Mouse (Mus musculus): ENCODE measurements around the gene Fubp1. TPM values are rescaled to one million over a fixed set of nuclear protein-coding genes. Genes with fewer than 3 reads are reported as not detected.
"Not testable (repeated sequence)": the region's sequence is repeated elsewhere in the genome, so short reads cannot be mapped to it uniquely, and the experiment has no call there.

Gene Fubp1
- total RNA-seq, 1 experiment, result 244 TPM

- no peak for DNase-seq (ENCODE audit: low read depth, low spot score)
- Histone ChIP-seq H3K36me3 (ENCODE audit: control insufficient read depth, insufficient read depth, low read length, poor library complexity, severe bottlenecking) (no peaks in the 10 kb centered on the region), H3K9me3 (ENCODE audit: control insufficient read depth, insufficient read depth, low read depth, low read length) (no peaks in the 10 kb centered on the region), H3K4me3 (ENCODE audit: insufficient read depth in 1 of 2, low read depth in 1 of 2, low read length in 2 of 2, poor library complexity in 1 of 2, severe bottlenecking in 1 of 2) (no peak overlapping the region), H3K27ac (ENCODE audit: insufficient read depth, low read depth, low read length, poor library complexity, severe bottlenecking) (no peak overlapping the region), H3K9ac (ENCODE audit: insufficient read depth, low read depth, low read length, poor library complexity, severe bottlenecking) (no peak overlapping the region), H3K4me1 (ENCODE audit: control insufficient read depth in 2 of 2, insufficient read depth in 2 of 2, low read length in 2 of 2, poor library complexity in 1 of 2) (no peaks in the 10 kb centered on the region)
- in situ Hi-C loops (cut with MboI; ENCODE audit: low sequenced_read_pairs in 2 of 2, unreplicated experiment in 2 of 2), result no loop called here
- no peak for TF ChIP-seq MAFK (IDR thresholded peaks at IDR 0.05; ENCODE audit: insufficient read depth, low read depth, low read length)
- TF ChIP-seq CHD2 (IDR thresholded peaks at IDR 0.05; ENCODE audit: low read depth, low read length), result no peak
- TF ChIP-seq HCFC1 (IDR thresholded peaks at IDR 0.05; ENCODE audit: borderline replicate concordance, insufficient read depth, low read length), result no peak
- TF ChIP-seq ZC3H11A (IDR thresholded peaks at IDR 0.05; ENCODE audit: borderline replicate concordance, low read depth, low read length), result no peak
- TF ChIP-seq ZNF384 (IDR thresholded peaks at IDR 0.05; ENCODE audit: low read depth, low read length), result no peak
Observed at GRCm38 (mm10) chr3:152247708-152248107, 37.5 kb downstream of the Fubp1 start.

GRCm38 (mm10) chr3:152250487-152250886 is 40.3 kb downstream of the Fubp1 start:
- Histone ChIP-seq H3K36me3 (ENCODE audit: control insufficient read depth, insufficient read depth, low read length, poor library complexity, severe bottlenecking) (no peaks in the 10 kb centered on the region), H3K4me3 (ENCODE audit: insufficient read depth in 1 of 2, low read depth in 1 of 2, low read length in 2 of 2, poor library complexity in 1 of 2, severe bottlenecking in 1 of 2) (no peak overlapping the region), H3K27ac (ENCODE audit: insufficient read depth, low read depth, low read length, poor library complexity, severe bottlenecking) (no peak overlapping the region), H3K4me1 (ENCODE audit: control insufficient read depth in 2 of 2, insufficient read depth in 2 of 2, low read length in 2 of 2, poor library complexity in 1 of 2) (no peaks in the 10 kb centered on the region), H3K9me3 (ENCODE audit: control insufficient read depth, insufficient read depth, low read depth, low read length) (no peaks in the 10 kb centered on the region), H3K9ac (ENCODE audit: insufficient read depth, low read depth, low read length, poor library complexity, severe bottlenecking) (no peak overlapping the region)
- TF ChIP-seq MAFK (IDR thresholded peaks at IDR 0.05; ENCODE audit: insufficient read depth, low read depth, low read length), result no peak
- no peak for TF ChIP-seq ZNF384 (IDR thresholded peaks at IDR 0.05; ENCODE audit: low read depth, low read length)
- no peak for TF ChIP-seq CHD2 (IDR thresholded peaks at IDR 0.05; ENCODE audit: low read depth, low read length)
- TF ChIP-seq HCFC1 (IDR thresholded peaks at IDR 0.05; ENCODE audit: borderline replicate concordance, insufficient read depth, low read length), result no peak
- no peak for TF ChIP-seq ZC3H11A (IDR thresholded peaks at IDR 0.05; ENCODE audit: borderline replicate concordance, low read depth, low read length)
- in situ Hi-C loops (cut with MboI; ENCODE audit: low sequenced_read_pairs in 2 of 2, unreplicated experiment in 2 of 2), result no loop called here
- DNase-seq (ENCODE audit: low read depth, low spot score), result no peak

GRCm38 (mm10) chr3:152257528-152257927 is 47.3 kb downstream of the Fubp1 start:
- DNase-seq (ENCODE audit: low read depth, low spot score), result no peak
- H3K9ac ChIP-seq (ENCODE audit: insufficient read depth, low read depth, low read length, poor library complexity, severe bottlenecking), result no peak overlapping the region
- no peak overlapping the region for H3K4me3 ChIP-seq (ENCODE audit: insufficient read depth in 1 of 2, low read depth in 1 of 2, low read length in 2 of 2, poor library complexity in 1 of 2, severe bottlenecking in 1 of 2)
- no peak for TF ChIP-seq CHD2 (IDR thresholded peaks at IDR 0.05; ENCODE audit: low read depth, low read length)
- TF ChIP-seq ZNF384 (IDR thresholded peaks at IDR 0.05; ENCODE audit: low read depth, low read length), result no peak
- no peak for TF ChIP-seq HCFC1 (IDR thresholded peaks at IDR 0.05; ENCODE audit: borderline replicate concordance, insufficient read depth, low read length)
- no peak for TF ChIP-seq ZC3H11A (IDR thresholded peaks at IDR 0.05; ENCODE audit: borderline replicate concordance, low read depth, low read length)
- TF ChIP-seq MAFK (IDR thresholded peaks at IDR 0.05; ENCODE audit: insufficient read depth, low read depth, low read length), result no peak
- H3K27ac ChIP-seq (ENCODE audit: insufficient read depth, low read depth, low read length, poor library complexity, severe bottlenecking), result no peak overlapping the region
- H3K36me3 ChIP-seq (ENCODE audit: control insufficient read depth, insufficient read depth, low read length, poor library complexity, severe bottlenecking), result no peaks in the 10 kb centered on the region
- H3K9me3 ChIP-seq (ENCODE audit: control insufficient read depth, insufficient read depth, low read depth, low read length), result no peaks in the 10 kb centered on the region
- in situ Hi-C loops (cut with MboI; ENCODE audit: low sequenced_read_pairs in 2 of 2, unreplicated experiment in 2 of 2), result no loop called here
- no peaks in the 10 kb centered on the region for H3K4me1 ChIP-seq (ENCODE audit: control insufficient read depth in 2 of 2, insufficient read depth in 2 of 2, low read length in 2 of 2, poor library complexity in 1 of 2)

GRCm38 (mm10) chr3:152259409-152259808 is 49.2 kb downstream of the Fubp1 start:
- H3K4me3 ChIP-seq (ENCODE audit: insufficient read depth in 1 of 2, low read depth in 1 of 2, low read length in 2 of 2, poor library complexity in 1 of 2, severe bottlenecking in 1 of 2); H3K9me3 ChIP-seq (ENCODE audit: control insufficient read depth, insufficient read depth, low read depth, low read length); H3K4me1 ChIP-seq (ENCODE audit: control insufficient read depth in 2 of 2, insufficient read depth in 2 of 2, low read length in 2 of 2, poor library complexity in 1 of 2); H3K36me3 ChIP-seq (ENCODE audit: control insufficient read depth, insufficient read depth, low read length, poor library complexity, severe bottlenecking); in situ Hi-C loops (cut with MboI; ENCODE audit: low sequenced_read_pairs in 2 of 2, unreplicated experiment in 2 of 2); H3K27ac ChIP-seq (ENCODE audit: insufficient read depth, low read depth, low read length, poor library complexity, severe bottlenecking); H3K9ac ChIP-seq (ENCODE audit: insufficient read depth, low read depth, low read length, poor library complexity, severe bottlenecking): not testable (repeated sequence)
- peak; percentile 68 for DNase-seq (ENCODE audit: low read depth, low spot score)
- TF ChIP-seq ZC3H11A (IDR thresholded peaks at IDR 0.05; ENCODE audit: borderline replicate concordance, low read depth, low read length), result peak; percentile 42; the same call in 1 of the 2 replicates

DNA sequence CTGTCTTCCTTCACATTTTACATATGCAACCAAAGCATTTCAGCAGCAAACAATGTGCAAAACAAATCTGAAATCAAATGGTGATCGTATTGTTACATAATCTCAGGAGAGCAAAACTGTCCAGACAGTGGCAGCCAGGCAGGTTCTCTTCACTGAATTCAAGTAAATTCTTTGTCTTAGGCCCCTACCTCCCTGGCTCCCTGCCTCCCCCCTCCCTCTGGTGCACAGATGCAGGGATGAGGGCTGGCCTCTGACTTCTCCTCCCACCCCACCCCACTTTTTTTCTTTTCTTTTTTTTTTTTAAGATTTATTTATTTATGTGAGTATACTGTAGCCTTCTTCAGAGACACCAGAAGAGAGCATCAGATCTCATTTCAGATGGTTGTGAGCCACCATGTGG is 50.1 kb downstream of the Fubp1 start:
- no peak overlapping the region for H3K9ac ChIP-seq (ENCODE audit: insufficient read depth, low read depth, low read length, poor library complexity, severe bottlenecking)
- no peaks in the 10 kb centered on the region for H3K4me1 ChIP-seq (ENCODE audit: control insufficient read depth in 2 of 2, insufficient read depth in 2 of 2, low read length in 2 of 2, poor library complexity in 1 of 2)
- no peaks in the 10 kb centered on the region for H3K9me3 ChIP-seq (ENCODE audit: control insufficient read depth, insufficient read depth, low read depth, low read length)
- in situ Hi-C loops (cut with MboI; ENCODE audit: low sequenced_read_pairs in 2 of 2, unreplicated experiment in 2 of 2), result no loop called here
- DNase-seq (ENCODE audit: low read depth, low spot score), result no peak
- H3K27ac ChIP-seq (ENCODE audit: insufficient read depth, low read depth, low read length, poor library complexity, severe bottlenecking), result no peak overlapping the region
- no peaks in the 10 kb centered on the region for H3K36me3 ChIP-seq (ENCODE audit: control insufficient read depth, insufficient read depth, low read length, poor library complexity, severe bottlenecking)
- TF ChIP-seq MAFK (IDR thresholded peaks at IDR 0.05; ENCODE audit: insufficient read depth, low read depth, low read length) (no peak), ZNF384 (IDR thresholded peaks at IDR 0.05; ENCODE audit: low read depth, low read length) (no peak), HCFC1 (IDR thresholded peaks at IDR 0.05; ENCODE audit: borderline replicate concordance, insufficient read depth, low read length) (no peak), CHD2 (IDR thresholded peaks at IDR 0.05; ENCODE audit: low read depth, low read length) (no peak), ZC3H11A (IDR thresholded peaks at IDR 0.05; ENCODE audit: borderline replicate concordance, low read depth, low read length) (no peak)
- no peak overlapping the region for H3K4me3 ChIP-seq (ENCODE audit: insufficient read depth in 1 of 2, low read depth in 1 of 2, low read length in 2 of 2, poor library complexity in 1 of 2, severe bottlenecking in 1 of 2)
